Comparison of ENCODE assay signal across 17 mouse cellular contexts in the genomic region with DNA sequence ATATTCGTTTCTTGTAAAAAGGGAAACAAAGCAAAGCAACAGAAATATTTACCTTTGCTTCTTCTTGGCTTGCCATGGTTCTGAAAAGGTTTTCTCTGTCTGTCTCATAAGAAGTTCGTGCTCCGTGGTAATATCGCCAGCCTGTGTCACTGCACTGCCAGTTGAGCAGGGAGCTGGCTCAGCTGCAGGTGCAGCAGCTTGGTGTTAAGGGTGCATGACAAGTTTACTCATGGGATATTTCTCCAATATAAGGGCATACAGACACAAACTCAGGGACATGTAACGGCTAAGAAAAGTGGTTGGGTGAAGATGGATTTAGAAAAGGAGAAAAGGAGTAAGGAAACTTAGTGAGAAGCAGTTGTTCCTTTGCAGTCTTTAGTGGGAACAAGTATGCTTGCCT.
DNase-seq lines count a peak whose midpoint lies in the region; ATAC-seq and TF ChIP-seq lines count a peak whose summit lies in the region.
"Had no signal": no experiment of that assay in that cellular context is flagged by ENCODE, and none has a peak within 500 bp of the region (broad histone marks: within the 10 kb centered on the region; RNA-seq: fewer than 3 reads in every experiment).

No protein-coding gene starts in this region.

- H3K4me1 ChIP-seq in forebrain, embryonic 10.5 days, result peaks cover 36% of the 10 kb centered on the region
- H3K4me1 ChIP-seq in forebrain, embryonic 16.5 days (replicated peaks; ENCODE audit: control insufficient read depth, insufficient read depth, low read length), result no peaks in the 10 kb centered on the region
- H3K4me1 ChIP-seq in CH12.LX (ENCODE audit: control insufficient read depth in 1 of 2, insufficient read depth in 2 of 2), result peaks cover 6 to 19% of the 10 kb centered on the region in 2 experiments; a peak in 3 of 4 replicates
- H3K4me1 ChIP-seq in forebrain, embryonic 11.5 days (replicated peaks; ENCODE audit: control insufficient read depth, insufficient read depth, low read length), result peaks cover 1% of the 10 kb centered on the region; the same call in 1 of the 2 replicates
- no peaks in the 10 kb centered on the region for H3K4me1 ChIP-seq in intestine, postnatal 0 days (replicated peaks; ENCODE audit: control insufficient read depth, insufficient read depth, low read length)
- H3K4me1 ChIP-seq: liver, embryonic 12.5 days had no signal

- peak overlapping the region; percentile 54; the same call in 1 of the 2 replicates for H3K27ac ChIP-seq in forebrain, embryonic 10.5 days
- no peak overlapping the region for H3K27ac ChIP-seq in forebrain, embryonic 16.5 days (ENCODE audit: low read length)
- no peak overlapping the region for H3K27ac ChIP-seq in CH12.LX (ENCODE audit: insufficient read depth, low read depth)
- no peak overlapping the region for H3K27ac ChIP-seq in forebrain, embryonic 11.5 days (ENCODE audit: low read depth, low read length)
- H3K27ac ChIP-seq in intestine, postnatal 0 days (ENCODE audit: low read depth, low read length), result no peak overlapping the region
- H3K27ac ChIP-seq: liver, embryonic 12.5 days had no signal

- H3K79me2 ChIP-seq in CH12.LX (replicated peaks; ENCODE audit: control insufficient read depth, extremely low read depth, insufficient read depth, poor library complexity, severe bottlenecking), result no peaks in the 10 kb centered on the region

- dilution Hi-C loops in CH12.LX (cut with MboI; ENCODE audit: extremely low pct_ligation_motif_present, extremely low pct_unique_long_range_greater_than_20kb, low sequenced_read_pairs), result no loop called here

- no peak for TF ChIP-seq EP300 in CH12.LX (IDR thresholded peaks at IDR 0.05; ENCODE audit: low read length)

- in situ Hi-C loops in CH12.LX (cut with MboI; ENCODE audit: low pct_ligation_motif_present, low pct_unique_long_range_greater_than_20kb, low sequenced_read_pairs), result no loop called here

- 56% methylated on average over 5 of the region's 5 CpGs for WGBS in forebrain, embryonic 10.5 days
- 33% methylated on average over 5 of the region's 5 CpGs for WGBS in forebrain, embryonic 16.5 days
- 37% methylated on average over 5 of the region's 5 CpGs for WGBS in forebrain, embryonic 11.5 days
- WGBS in intestine, postnatal 0 days, result 55% methylated on average over 5 of the region's 5 CpGs

- TF ChIP-seq RAD21 in CH12.LX (IDR thresholded peaks at IDR 0.05; ENCODE audit: low read depth, low read length), result no peak

- no peak overlapping the region; the same call in 1 of the 2 replicates for H3K4me3 ChIP-seq in forebrain, embryonic 10.5 days
- H3K4me3 ChIP-seq in forebrain, embryonic 16.5 days (replicated peaks; ENCODE audit: low read length), result no peak overlapping the region
- peak overlapping the region in 2 of 3 experiments; percentile 10 to 39 for H3K4me3 ChIP-seq in CH12.LX (replicated peaks in 1 of 3; ENCODE audit: low read depth in 2 of 3, low read length in 2 of 3, poor library complexity in 1 of 3)
- H3K4me3 ChIP-seq in forebrain, embryonic 11.5 days (ENCODE audit: low read depth, low read length), result no peak overlapping the region
- H3K4me3 ChIP-seq in intestine, postnatal 0 days (ENCODE audit: low read depth, low read length), result no peak overlapping the region
- H3K4me3 ChIP-seq: liver, embryonic 12.5 days had no signal

- DNase-seq in forebrain, embryonic 10.5 days (ENCODE audit: extremely low spot score, low spot score), result no peak
- DNase-seq in CH12.LX (ENCODE audit: extremely low read depth), result no peak
- peak; percentile 25 to 57 for DNase-seq in cerebellum, adult 18-20 months
- no peak for DNase-seq in forebrain, embryonic 11.5 days (ENCODE audit: low spot score)
- DNase-seq in gastrocnemius, adult 18-20 months (ENCODE audit: low spot score), result no peak
- DNase-seq in embryo, embryonic 9.5 days (ENCODE audit: extremely low spot score), result no peak
- DNase-seq: gastrocnemius, postnatal 36 days; heart, postnatal 36 days; kidney, postnatal 25 days; right cerebral cortex, postnatal 14 days; thymus, adult 18-20 months had no signal

- no peaks in the 10 kb centered on the region for H3K9me3 ChIP-seq in forebrain, embryonic 10.5 days
- H3K9me3 ChIP-seq in forebrain, embryonic 16.5 days (ENCODE audit: control insufficient read depth, low read length), result no peaks in the 10 kb centered on the region
- no peaks in the 10 kb centered on the region for H3K9me3 ChIP-seq in CH12.LX (replicated peaks; ENCODE audit: low read length)
- no peaks in the 10 kb centered on the region for H3K9me3 ChIP-seq in forebrain, embryonic 11.5 days (ENCODE audit: control insufficient read depth, low read length)
- H3K9me3 ChIP-seq in intestine, postnatal 0 days (ENCODE audit: control insufficient read depth), result no peaks in the 10 kb centered on the region
- H3K9me3 ChIP-seq: liver, embryonic 12.5 days had no signal

- no peak for ATAC-seq in forebrain, embryonic 16.5 days
- no peak for ATAC-seq in forebrain, embryonic 11.5 days (replicated peaks; ENCODE audit: low FRiP score)
- ATAC-seq in intestine, postnatal 0 days, result no peak
- ATAC-seq: intestine, embryonic 16.5 days; liver, embryonic 12.5 days; Patski had no signal

- no peak for TF ChIP-seq POLR2A in CH12.LX (IDR thresholded peaks at IDR 0.05; ENCODE audit: low read depth, low read length)

- no peak overlapping the region for H3K9ac ChIP-seq in forebrain, embryonic 16.5 days (replicated peaks; ENCODE audit: low read depth, low read length)
- peak overlapping the region; percentile 48 for H3K9ac ChIP-seq in CH12.LX (ENCODE audit: insufficient read depth, low read depth)
- H3K9ac ChIP-seq in forebrain, embryonic 11.5 days (ENCODE audit: low read length), result no peak overlapping the region
- no peak overlapping the region for H3K9ac ChIP-seq in intestine, postnatal 0 days (ENCODE audit: low read depth, low read length)
- H3K9ac ChIP-seq: liver, embryonic 12.5 days had no signal

- H3K4me2 ChIP-seq in forebrain, embryonic 16.5 days (ENCODE audit: low read length), result no peak overlapping the region
- H3K4me2 ChIP-seq in CH12.LX (ENCODE audit: insufficient read depth, low read depth, poor library complexity, severe bottlenecking), result peak overlapping the region; percentile 96
- H3K4me2 ChIP-seq in forebrain, embryonic 11.5 days (ENCODE audit: low read depth, low read length, severe bottlenecking), result peak overlapping the region; percentile 8; the same call in 1 of the 2 replicates
- no peak overlapping the region for H3K4me2 ChIP-seq in intestine, postnatal 0 days (replicated peaks; ENCODE audit: low read depth)
- H3K4me2 ChIP-seq: heart, embryonic 11.5 days; liver, embryonic 12.5 days had no signal

- H3K27me3 ChIP-seq in forebrain, embryonic 10.5 days (ENCODE audit: poor library complexity, severe bottlenecking), result no peaks in the 10 kb centered on the region
- no peaks in the 10 kb centered on the region for H3K27me3 ChIP-seq in forebrain, embryonic 16.5 days (replicated peaks; ENCODE audit: control insufficient read depth, insufficient read depth, low read length)
- H3K27me3 ChIP-seq in CH12.LX (replicated peaks), result no peaks in the 10 kb centered on the region
- no peaks in the 10 kb centered on the region for H3K27me3 ChIP-seq in forebrain, embryonic 11.5 days (ENCODE audit: control insufficient read depth, insufficient read depth, low read length)
- no peaks in the 10 kb centered on the region for H3K27me3 ChIP-seq in intestine, postnatal 0 days (replicated peaks; ENCODE audit: control insufficient read depth, insufficient read depth, low read length)
- H3K27me3 ChIP-seq: liver, embryonic 12.5 days had no signal

- no peak for TF ChIP-seq CTCF in CH12.LX (conservative IDR thresholded peaks at IDR 0.05 in 1 of 2, IDR thresholded peaks at IDR 0.05 in 1 of 2; ENCODE audit: low read depth in 2 of 2, low read length in 2 of 2)
- TF ChIP-seq CTCF in intestine, postnatal 0 days (IDR thresholded peaks at IDR 0.05; ENCODE audit: low read depth), result no peak

- no peaks in the 10 kb centered on the region for H3K36me3 ChIP-seq in forebrain, embryonic 10.5 days (replicated peaks)
- no peaks in the 10 kb centered on the region for H3K36me3 ChIP-seq in forebrain, embryonic 16.5 days (ENCODE audit: control insufficient read depth, insufficient read depth)
- no peaks in the 10 kb centered on the region for H3K36me3 ChIP-seq in CH12.LX (replicated peaks in 1 of 2; ENCODE audit: control insufficient read depth in 1 of 2, insufficient read depth in 1 of 2, low read length in 1 of 2)
- no peaks in the 10 kb centered on the region for H3K36me3 ChIP-seq in forebrain, embryonic 11.5 days (ENCODE audit: control insufficient read depth, insufficient read depth, low read length)
- H3K36me3 ChIP-seq in intestine, postnatal 0 days (ENCODE audit: control insufficient read depth, insufficient read depth), result no peaks in the 10 kb centered on the region
- H3K36me3 ChIP-seq: liver, embryonic 12.5 days had no signal

TF ChIP-seq in CH12.LX, 34 proteins besides CTCF, POLR2A, EP300 and RAD21:
- TF ChIP-seq RCOR1 (conservative IDR thresholded peaks at IDR 0.05; ENCODE audit: low read depth, low read length) (no peak), CHD1 (IDR thresholded peaks at IDR 0.05; ENCODE audit: low read depth, low read length) (no peak), SIN3A (IDR thresholded peaks at IDR 0.05; ENCODE audit: low read length) (no peak), IRF4 (IDR thresholded peaks at IDR 0.05; ENCODE audit: low read depth, low read length) (no peak), ETS1 (conservative IDR thresholded peaks at IDR 0.05; ENCODE audit: low read depth, low read length) (no peak), ZKSCAN1 (IDR thresholded peaks at IDR 0.05; ENCODE audit: borderline replicate concordance, low read depth, low read length) (no peak), MEF2A (IDR thresholded peaks at IDR 0.05; ENCODE audit: borderline replicate concordance, low read depth, low read length) (no peak), MAX (IDR thresholded peaks at IDR 0.05; ENCODE audit: low read length) (no peak), ZC3H11A (IDR thresholded peaks at IDR 0.05; ENCODE audit: low read depth, low read length) (no peak), MXI1 (IDR thresholded peaks at IDR 0.05; ENCODE audit: low read depth, low read length) (no peak), USF2 (conservative IDR thresholded peaks at IDR 0.05; ENCODE audit: low read depth, low read length) (no peak), UBTF (IDR thresholded peaks at IDR 0.05; ENCODE audit: low read depth, low read length) (no peak), MAZ (IDR thresholded peaks at IDR 0.05; ENCODE audit: low read depth, low read length) (no peak), NELFE (IDR thresholded peaks at IDR 0.05; ENCODE audit: low read depth, low read length) (no peak), NRF1 (IDR thresholded peaks at IDR 0.05; ENCODE audit: low read depth, low read length) (no peak), E2F4 (IDR thresholded peaks at IDR 0.05; ENCODE audit: insufficient replicate concordance, low read depth, low read length) (no peak), JUND (conservative IDR thresholded peaks at IDR 0.05; ENCODE audit: low read depth, low read length) (no peak)
TF ChIP-seq in CH12.LX: peak in this region for 0.

Comparison
In these comparisons a context has a peak if more than half of its experiments do, and no peak if none do; other contexts are left out.
1. H3K4me2 ChIP-seq: peak in CH12.LX (single experiment) and forebrain, embryonic 11.5 days (single experiment); none in forebrain, embryonic 16.5 days (single experiment) and intestine, postnatal 0 days (single experiment).
2. DNase-seq: peak in cerebellum, adult 18-20 months (2 of 2); none in forebrain, embryonic 10.5 days (single experiment), CH12.LX (single experiment), forebrain, embryonic 11.5 days (single experiment), gastrocnemius, adult 18-20 months (single experiment) and embryo, embryonic 9.5 days (single experiment).
3. H3K4me3 ChIP-seq: peak in CH12.LX (2 of 3); none in forebrain, embryonic 10.5 days (single experiment), forebrain, embryonic 16.5 days (single experiment), forebrain, embryonic 11.5 days (single experiment) and intestine, postnatal 0 days (single experiment).